Mouse (Mus musculus) common myeloid progenitor, adult 5-6 weeks (primary cell): Measurements from ENCODE around the gene Hsd17b14. TPM values are rescaled to one million over a fixed set of nuclear protein-coding genes. Genes with fewer than 3 reads are reported as not detected.
"Not testable (repeated sequence)": the region's sequence is repeated elsewhere in the genome, so short reads cannot be mapped to it uniquely, and the experiment has no call there.

Experiments
- ATAC-seq: replicated peaks from 2 replicates; pipeline ENCODE4 v1.8.0; 2016; ENCODE audit warnings: low read depth, mild to moderate bottlenecking, moderate TSS enrichment, inconsistent platforms; ENCODE audit not compliant: poor library complexity, severe bottlenecking
- total RNA-seq: library from RNA; stranded (forward); fragments of 200-1000, 187-1606 nt; gene quantifications from 2 replicates; pipeline ENCODE4 v1.2.3, GENCODE M21; 2017

Gene Hsd17b14
- total RNA-seq, 1 experiment from 2014 or later = not detected

DNA sequence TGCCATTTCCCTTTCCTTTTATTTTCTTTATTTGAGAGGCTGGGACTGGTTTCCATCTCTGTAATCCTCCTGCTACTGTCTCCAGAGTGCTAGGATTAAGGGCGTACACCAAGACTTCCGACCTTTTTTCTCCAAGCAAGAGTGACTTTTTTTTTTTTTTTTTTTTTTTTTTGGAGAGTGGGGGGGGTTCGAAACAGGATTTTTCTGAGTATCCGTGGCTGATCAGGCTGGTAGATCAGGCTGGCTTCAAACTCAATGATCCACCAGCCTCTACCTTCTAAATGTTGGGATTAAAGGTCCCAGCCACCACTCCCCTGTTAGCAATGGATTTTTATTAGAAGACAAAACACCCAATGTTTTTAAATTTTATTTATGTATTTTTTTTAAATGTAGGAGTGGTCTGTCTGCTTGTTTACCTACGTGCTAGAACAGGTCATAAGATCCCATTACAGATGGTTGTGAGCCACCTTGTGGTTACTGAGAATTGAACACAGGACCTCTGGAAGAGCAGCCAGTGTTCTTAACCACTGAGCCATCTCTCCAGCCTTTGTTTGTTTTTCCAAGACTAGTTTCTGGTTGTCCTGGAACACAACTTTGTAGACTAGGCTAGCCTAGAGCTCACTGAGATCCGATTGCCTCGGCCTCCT lies 28.1 kb upstream of the Hsd17b14 start:
- ATAC-seq = no peak

DNA sequence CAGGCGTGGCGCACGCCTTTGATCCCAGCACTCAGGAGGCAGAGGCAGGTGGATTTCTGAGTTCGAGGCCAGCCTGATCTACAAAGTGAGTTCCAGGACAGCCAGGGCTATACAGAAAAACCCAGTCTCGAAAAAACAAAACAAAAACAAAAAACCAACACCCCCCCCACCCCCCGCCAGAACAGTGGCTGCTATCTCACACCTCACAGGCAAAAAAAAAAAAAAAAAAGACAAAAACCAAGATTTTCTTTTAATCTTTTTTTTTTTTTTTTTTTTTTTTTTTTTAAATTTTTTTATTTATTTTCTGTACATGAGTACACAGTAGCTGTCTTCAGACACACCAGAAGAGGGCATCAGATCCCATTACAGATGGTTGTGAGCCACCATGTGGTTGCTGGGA lies 27.5 kb upstream of the Hsd17b14 start:
- not testable (repeated sequence) for ATAC-seq

DNA sequence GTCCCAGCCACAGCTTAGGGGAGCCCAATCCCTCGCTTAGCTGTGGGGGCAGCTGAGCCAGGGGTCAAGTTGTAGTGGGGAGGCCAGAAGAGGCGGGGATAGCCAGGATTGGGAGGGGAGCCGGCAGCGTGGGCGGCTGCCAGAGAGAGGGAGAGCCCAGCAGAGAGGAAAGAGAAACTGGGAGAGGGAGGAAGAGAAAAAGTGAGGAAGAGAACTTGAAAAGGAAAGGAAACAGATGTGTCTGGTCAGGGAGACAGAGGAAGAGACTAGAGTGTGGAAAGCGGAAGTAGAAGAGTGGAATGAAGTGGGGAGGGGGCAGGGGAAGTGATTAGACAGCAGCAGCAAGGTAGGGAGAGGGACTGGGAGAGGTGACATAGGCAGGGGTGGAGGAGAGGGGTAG lies 25.2 kb upstream of the Hsd17b14 start:
- ATAC-seq = no peak; the same call in 1 of the 2 replicates

DNA sequence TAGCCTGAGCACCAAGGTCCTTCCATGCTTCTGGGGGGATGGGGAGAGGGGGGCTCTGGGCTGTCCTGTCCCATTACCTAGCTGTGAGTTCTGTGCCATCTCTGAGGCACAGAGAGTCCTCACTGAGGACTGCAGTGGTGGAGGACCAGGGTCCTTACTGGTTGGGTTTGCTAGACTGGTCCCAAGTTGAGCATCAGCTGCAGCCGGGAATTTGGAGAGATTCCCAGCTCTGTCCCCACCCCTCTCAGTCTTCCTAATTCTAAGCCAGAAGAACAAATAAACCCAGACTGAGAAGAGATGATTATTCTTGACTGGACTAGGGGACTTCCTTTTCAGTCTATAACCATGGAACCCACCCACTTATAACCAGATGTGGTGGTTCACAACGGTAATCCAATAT lies 24.1 kb upstream of the Hsd17b14 start:
- ATAC-seq = no peak

DNA sequence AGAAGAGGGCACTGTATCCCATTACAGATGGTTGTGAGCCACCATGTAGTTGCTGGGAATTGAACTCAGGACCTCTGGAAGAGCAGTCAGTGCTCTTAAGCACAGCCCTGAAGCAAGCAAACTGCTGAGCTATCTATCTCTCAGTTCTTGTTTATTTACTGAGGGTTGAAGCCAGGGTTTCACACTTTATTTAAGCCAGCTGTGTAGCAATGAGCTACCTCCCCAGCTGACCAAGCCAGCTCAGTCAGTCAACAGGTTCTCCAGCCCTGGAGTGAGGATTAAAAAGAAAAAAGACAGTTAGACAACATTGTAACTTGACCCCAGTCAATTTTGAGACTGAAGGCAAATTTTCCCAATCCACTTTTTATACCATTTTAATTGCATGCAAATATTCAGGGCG lies 19.0 kb upstream of the Hsd17b14 start:
- ATAC-seq = no peak

DNA sequence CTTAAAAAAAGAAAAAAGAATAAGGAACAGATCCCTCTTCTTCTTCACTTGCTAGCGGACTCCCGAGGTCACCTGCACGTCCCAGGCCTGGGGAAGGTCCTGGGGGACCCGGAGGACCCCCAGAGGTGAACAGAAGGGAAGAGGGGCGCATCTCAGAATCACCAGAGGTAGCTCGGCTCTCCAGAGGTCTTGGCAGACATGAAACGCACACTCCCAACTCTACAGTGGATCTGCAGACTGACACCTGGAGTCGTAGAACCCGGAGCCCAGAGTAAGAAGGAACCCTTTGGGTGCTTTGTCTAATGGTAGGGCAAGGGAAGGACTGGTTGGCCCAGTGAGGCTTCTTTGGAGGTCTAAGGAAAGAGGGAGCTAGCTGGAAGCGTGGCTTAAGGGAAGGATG lies 17.1 kb upstream of the Hsd17b14 start:
- no peak for ATAC-seq

DNA sequence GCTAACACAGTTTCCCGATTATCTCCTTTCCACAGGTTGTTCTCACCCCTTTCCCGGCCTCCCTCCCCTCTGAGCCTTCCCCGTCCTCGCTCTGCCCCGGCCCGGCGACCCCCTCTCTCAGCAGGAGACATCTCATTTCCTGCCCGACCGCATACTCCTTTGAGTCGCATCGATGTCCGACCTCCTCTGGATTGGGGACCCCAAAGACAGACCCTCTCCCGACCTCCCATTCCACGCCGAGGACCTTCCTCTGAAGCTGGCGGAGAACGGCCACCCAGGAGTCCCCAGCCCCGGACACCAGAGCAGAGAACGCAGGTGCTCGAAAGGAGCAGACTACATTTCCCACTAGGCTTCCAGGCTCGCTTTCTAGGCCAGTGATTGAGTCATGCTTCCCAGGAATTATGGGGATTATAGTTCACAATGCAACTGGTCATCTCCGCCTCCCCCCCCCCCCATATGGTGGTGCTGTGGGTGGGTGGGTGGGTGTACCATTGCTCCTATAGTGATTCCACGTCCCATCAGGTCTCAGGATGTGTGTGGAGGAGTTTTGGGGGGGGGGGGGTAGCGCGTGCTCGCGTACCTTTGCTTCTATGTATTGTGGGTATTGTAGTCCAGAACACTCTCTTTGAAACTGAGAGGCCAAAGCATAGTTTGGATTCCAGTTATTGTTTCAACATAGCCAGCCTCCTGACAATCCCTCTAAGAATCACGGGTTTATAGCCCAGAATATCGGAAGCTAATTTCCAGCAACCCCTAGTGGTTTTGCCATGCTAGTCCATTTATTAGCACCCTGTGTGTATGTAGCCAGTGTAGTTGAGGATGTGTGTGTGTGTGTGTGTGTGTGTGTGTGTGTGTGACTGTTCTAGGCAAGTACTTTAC lies 16.3 kb upstream of the Hsd17b14 start:
- peak; percentile 50 for ATAC-seq

DNA sequence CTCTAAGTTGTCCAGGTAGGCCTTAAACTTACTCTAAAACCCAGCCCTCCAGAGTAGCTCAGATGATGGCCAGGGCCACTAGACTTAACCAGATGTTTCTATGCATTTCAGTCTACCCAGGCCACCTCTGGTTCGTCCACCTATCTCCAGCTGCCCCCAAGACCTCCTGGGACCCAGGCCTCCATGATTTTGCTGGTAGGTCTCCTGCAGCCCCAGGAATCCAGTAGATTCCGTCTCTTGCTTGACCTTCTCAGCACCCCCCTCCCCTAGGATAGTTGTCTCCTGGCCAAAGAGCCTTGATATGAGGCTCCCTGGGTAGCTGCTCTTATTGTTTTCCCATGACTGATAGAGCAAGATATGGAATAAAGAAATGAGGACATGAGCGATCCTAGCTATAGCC lies 15.6 kb upstream of the Hsd17b14 start:
- no peak for ATAC-seq

DNA sequence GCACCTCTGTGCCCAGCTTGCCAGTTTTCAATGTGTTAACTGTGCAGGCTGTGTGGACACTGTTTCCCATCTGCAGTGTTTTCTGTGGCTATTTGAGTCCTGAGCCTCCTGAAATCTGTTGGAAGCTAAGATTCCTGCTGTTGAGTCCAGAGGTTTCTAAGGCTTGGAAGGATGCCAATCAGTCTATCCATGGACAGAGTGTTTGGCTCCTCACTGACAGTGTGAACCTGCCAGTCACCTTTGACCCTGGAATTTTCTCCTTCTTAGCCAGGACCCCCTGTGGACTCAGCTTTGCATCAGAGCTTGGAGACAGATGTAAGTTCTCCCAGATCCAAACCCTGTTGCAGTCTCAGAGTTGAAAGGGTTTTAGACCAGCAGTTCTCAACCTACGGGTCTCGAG lies 14.5 kb upstream of the Hsd17b14 start:
- ATAC-seq = no peak

DNA sequence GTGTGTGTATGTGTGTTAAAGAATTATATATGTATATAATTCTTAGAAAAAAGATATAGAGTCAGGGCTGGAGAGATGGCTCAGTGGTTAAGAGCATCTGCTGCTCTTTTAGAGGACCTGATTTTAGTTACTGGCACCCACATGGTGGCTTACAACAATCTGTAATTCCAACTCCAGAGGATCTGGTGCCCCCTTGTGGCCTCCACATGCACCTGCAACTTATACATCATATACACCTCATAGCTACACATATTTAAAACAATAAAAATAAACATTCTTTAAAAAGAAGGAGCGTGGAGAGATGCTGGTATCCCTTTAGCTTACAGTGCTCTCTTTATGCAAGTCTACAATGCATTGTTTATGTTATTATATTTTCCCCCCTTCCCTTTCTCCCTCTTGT lies 10.2 kb upstream of the Hsd17b14 start:
- ATAC-seq = no peak

DNA sequence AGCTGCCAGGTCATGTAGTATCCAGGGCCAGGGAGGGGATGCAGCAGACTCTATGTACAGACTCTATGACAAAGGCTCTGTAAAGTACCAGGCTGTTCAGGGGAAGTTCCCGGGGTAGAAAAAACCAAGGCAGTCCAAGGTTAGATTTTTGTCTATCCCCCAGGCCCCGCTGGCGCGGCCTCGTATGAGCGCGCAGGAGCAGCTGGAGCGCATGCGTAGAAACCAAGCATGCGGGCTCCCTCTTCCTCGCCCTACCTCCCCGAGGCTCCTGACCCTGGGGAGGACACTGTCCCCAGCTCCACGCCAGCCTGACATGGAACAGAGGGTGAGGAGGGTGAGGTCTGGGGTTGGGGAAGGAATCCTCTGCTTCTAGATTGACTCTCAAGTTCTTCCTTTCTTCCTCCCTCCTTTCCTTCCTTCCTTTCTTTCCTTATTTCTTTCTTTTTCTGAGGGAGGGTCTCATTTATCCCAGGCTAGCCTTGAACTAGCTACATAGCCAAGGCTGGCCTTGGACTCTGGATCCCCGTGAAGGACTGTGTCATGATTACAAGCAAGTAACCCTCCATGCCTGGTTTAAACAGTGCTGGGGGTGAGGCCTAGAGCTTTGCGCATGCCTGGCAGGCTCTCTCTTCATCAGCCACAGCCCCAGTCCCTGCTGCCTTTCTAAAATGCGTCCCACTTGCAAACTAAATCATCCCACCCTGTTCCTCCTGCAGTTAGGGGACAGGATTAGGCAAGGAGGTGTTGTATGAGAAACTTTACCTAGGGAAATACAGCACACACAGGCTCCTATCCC lies 4.9 kb upstream of the Hsd17b14 start:
- no peak for ATAC-seq

DNA sequence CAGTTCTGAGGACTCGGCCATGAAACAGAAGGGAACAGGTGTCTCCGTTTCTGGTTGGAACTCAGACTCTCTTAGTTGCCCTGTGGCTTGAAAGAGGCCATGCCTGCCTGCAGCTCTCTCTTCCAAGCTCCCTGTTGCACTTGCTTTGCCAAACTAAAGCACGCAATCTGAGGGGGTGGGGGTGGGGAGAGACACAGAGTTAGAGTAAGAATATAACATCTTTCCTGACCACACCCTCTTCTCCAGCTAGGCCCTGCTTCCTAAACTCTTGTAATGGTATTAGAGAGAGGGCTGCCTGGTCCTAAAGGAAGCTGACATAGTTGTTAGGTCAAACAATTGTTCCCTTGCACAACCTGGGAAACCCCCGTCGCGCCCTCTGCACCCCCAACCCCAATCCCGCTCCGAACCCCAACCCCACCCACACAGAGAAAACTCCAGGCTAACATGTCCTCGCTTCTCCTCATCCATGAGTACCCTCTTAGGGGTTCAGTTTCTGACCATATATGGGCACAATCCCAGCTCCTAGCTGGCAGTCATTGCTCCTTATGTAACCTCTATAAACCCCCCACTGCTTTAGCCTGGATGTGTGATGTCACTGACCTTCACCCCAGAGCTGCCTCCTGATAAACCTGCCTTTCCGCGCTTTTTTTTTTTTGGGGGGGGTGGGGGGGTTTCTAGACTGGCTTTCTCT lies 3.7 kb upstream of the Hsd17b14 start:
- no peak for ATAC-seq

DNA sequence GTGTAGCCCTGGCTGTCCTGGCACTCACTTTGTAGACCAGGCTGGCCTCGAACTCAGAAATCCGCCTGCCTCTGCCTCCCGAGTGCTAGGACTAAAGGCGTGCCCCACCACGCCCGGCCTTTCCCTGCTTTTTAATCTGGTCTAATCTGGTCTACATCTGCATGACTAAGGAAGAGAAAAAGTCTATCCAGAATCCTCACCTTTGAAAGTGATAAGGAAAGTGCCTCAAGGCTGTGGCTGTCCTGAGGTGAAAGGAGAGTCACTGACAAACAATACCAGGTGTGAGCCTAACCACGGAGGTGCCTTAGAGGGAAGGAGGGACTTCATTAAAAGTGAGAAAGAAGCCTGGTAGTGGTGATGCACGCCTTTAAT lies 3.2 kb upstream of the Hsd17b14 start:
- no peak for ATAC-seq

DNA sequence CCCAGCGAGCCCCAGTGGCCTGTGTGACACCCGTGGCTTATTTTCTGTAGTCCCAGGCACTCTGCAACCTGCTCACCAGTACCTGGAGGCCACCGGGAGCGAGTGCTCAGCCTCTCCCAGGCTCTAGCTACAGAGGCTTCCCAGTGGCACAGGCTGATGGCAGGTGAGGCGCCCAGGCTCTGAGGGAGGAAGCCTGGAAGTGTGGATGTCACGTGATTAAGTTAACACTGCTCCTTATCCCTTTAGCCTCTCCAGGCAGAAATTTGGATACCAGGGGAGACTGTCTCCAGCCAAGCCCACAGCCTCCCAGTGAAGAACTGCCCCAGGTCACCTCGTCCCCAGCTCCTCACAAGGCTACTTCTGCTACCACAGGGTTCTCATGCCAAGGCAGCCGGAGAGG lies 1.2 kb upstream of the Hsd17b14 start:
- ATAC-seq = no peak

DNA sequence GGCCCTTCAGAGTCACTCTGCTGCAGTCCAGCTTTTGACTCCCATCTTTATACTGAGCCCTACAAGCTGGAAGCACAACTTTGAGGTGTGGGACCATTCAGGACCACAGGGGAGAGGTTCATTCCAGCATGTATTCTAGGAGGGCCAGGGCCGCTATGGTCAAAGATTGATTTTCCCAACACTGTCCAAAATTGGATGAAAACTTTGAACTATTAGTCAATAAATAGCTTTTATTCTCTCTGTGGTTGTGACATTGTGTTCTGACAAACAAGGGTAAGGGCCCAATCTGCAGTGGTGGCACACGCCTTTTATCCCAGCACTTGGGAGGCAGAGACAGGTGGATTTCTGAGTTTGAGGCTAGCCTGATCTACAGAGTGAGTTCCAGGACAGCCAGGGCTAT lies 703 bp upstream of the Hsd17b14 start:
- ATAC-seq = no peak

DNA sequence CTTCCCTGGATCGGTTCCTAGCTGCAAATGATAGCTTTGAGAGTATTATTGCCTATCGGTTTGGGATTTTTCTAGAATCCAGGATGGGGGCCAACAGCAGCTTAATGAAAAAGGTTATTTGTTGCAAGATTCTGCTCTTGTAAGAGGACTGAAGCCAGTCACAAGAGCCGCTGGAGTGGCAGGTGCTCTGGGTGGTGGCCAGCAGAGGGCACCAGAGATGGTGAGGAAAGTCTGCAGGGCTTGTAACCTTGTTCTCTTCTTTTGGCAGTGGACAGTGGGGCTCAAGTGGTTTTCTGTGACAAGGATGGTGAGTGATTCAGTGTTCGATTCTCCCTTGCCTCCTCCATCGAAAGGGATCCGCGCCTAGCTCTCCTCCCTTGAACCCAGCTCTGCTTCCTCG lies 1.1 kb downstream of the Hsd17b14 start:
- peak; percentile 93 for ATAC-seq

DNA sequence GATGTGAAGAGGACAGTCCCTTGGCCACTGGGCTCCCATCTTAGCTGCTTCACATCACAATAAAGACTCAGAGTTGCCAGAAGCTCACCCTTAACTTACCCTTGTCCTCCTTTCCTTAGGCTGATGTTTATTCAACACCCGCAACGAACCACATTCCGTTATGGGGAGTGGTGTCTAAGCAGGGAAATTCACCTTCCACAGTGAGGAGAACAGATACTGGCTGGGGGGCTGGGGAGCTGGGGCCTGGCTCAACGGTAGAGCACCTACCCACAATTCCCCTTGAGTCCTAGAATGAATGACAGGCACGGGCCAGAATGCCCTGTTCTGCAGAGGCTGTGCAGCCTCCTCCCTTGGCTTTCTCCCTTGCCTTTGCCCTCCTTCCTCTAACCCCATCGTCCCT lies 4.2 kb downstream of the Hsd17b14 start:
- no peak for ATAC-seq

DNA sequence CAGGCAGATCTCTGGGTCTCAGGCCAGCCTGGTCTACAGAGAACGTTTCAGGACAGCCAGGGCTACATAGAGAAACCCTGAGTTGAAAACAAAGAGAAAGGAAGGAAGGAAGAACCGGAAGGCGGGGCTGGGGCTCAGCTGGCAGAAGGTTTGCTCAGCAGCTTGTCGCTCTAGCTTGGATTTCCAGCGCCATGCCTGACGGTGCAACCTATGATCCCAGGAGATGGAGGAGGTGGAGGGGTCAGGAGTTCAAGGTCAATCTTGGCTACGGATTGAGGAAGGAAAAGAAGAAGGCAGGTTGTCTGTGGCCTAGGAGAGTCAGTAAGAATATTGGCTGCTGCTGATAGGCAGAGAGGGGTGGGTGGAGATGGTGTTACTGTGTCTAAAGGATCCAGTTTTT lies 5.5 kb downstream of the Hsd17b14 start:
- ATAC-seq = no peak

DNA sequence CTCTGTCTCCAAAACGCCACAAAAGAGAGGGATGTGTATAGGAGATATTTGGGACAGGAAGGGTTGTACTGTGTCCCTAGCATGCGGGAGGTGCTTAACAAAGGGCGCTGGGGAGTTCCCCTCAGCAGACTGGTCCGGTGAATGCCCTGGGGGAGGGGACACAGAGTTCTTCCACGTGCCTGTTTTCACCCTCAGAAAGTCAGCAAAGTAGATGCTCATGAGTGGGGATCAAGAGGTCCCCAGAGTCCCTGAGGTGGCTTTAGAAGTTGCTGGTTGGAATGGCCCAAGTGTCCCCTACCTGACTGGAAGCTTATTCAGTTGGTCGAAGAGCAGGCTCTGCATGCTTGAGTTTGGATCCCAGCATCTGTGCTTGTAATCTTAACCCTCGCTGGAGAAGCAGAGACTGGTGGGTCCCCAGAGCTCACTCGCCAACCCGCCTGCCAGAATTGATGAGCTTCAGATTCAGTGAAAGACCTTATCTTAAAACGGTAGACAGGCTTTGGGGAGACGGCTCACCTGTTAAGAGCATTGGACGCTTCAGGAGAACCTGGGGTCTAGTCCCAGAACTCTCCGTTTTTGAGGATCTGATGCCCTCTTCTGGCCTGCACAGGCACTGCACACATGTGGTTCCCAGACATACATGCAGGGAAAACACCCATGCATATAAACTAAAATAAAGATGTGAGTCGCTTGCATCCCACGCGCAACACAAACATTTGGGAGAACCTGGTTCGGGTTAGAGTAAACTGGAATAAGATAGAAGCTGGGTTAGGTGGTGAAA lies 6.3 kb downstream of the Hsd17b14 start:
- peak; percentile 80 for ATAC-seq
